Mouse (Mus musculus) skeletal muscle tissue, adult 2 months (tissue): ENCODE results near the gene Pygl.

ENCODE experiments used
- DNase-seq: peaks from one replicate; pipeline ENCODE4 v3.0.0-alpha.2; 2012; ENCODE audit warnings: low read depth, low spot score

Pygl gene

GRCm38 (mm10) chr12:70231294-70231693 is at the start of gene Pygl:
Gene Pygl (minus strand): TSS chr12:70231488.
- no peak for DNase-seq

GRCm38 (mm10) chr12:70280930-70281329 is 49.6 kb upstream of the Pygl start:
- no peak for DNase-seq

GRCm38 (mm10) chr12:70280381-70280780 is 49.1 kb upstream of the Pygl start:
- DNase-seq, result no peak

- no peak for DNase-seq
These were observed 46.0 kb upstream of the Pygl start for GRCm38 (mm10) chr12:70277071-70277939.

GRCm38 (mm10) chr12:70269724-70270123 is 38.4 kb upstream of the Pygl start:
- DNase-seq, result no peak

- no peak for DNase-seq
These were observed 36.0 kb upstream of the Pygl start for GRCm38 (mm10) chr12:70267314-70267713.

GRCm38 (mm10) chr12:70266494-70266931 is 35.2 kb upstream of the Pygl start:
- no peak for DNase-seq

GRCm38 (mm10) chr12:70263721-70264120 is 32.4 kb upstream of the Pygl start:
- no peak for DNase-seq

GRCm38 (mm10) chr12:70262271-70262953 is 31.1 kb upstream of the Pygl start:
- no peak for DNase-seq

- DNase-seq, result no peak
These were observed 20.1 kb upstream of the Pygl start for GRCm38 (mm10) chr12:70251210-70251884.

GRCm38 (mm10) chr12:70249616-70250157 is 18.4 kb upstream of the Pygl start:
- no peak for DNase-seq

- no peak for DNase-seq
These were observed 16.6 kb upstream of the Pygl start for GRCm38 (mm10) chr12:70247683-70248474.

- no peak for DNase-seq
These were observed 11.3 kb upstream of the Pygl start for GRCm38 (mm10) chr12:70242550-70242949.

GRCm38 (mm10) chr12:70239741-70240140 is 8.5 kb upstream of the Pygl start:
- no peak for DNase-seq

GRCm38 (mm10) chr12:70238604-70239003 is 7.3 kb upstream of the Pygl start:
- DNase-seq, result no peak

GRCm38 (mm10) chr12:70234938-70235484 is 3.7 kb upstream of the Pygl start:
- peak; percentile 36 for DNase-seq

- DNase-seq, result peak; percentile 32
These were observed 3.1 kb upstream of the Pygl start for GRCm38 (mm10) chr12:70234411-70234810.

GRCm38 (mm10) chr12:70233637-70234315 is 2.5 kb upstream of the Pygl start:
- DNase-seq, result no peak

- DNase-seq, result no peak
These were observed 794 bp upstream of the Pygl start for GRCm38 (mm10) chr12:70232020-70232544.

- no peak for DNase-seq
These were observed 3.1 kb downstream of the Pygl start for GRCm38 (mm10) chr12:70228155-70228554.
